Mouse (Mus musculus): ENCODE data around the gene Wdr66. TPM values are rescaled to one million over a fixed set of nuclear protein-coding genes. Genes with fewer than 3 reads are reported as not detected.

Gene Wdr66
- polyA plus RNA-seq, 1 experiment from 2014 or later = 1.3 TPM

DNA sequence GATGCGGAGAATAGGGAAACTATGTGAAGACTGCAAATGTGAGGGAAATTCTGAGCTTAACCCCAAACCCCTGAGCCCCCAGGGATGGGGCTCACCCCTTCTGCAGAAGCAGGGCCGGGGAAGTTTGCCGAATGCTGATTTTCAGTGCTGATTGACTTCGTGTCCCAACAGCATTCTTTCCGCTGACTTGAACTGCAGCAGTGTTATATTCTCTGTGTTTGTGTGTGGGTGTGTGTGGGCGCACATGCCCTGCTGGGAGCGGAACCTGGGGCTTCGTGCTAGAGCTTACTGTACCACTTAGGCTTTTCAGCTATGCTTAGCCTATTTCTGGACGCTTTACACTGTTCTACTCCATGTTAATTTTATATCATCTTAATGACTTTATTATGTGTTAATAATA is 15.5 kb upstream of the Wdr66 start:
- Histone ChIP-seq H3K36me3 (replicated peaks) (peaks cover 40% of the 10 kb centered on the region), H3K4me2 (no peak overlapping the region)
- no peak for ATAC-seq (ENCODE audit: low FRiP score)

GRCm38 (mm10) chr5:123239501-123239900 is 12.4 kb upstream of the Wdr66 start:
- Histone ChIP-seq H3K27me3 (no peaks in the 10 kb centered on the region), H3K27ac (no peak overlapping the region), H3K9ac (no peak overlapping the region), H3K4me2 (no peak overlapping the region), H3K4me1 (peaks cover 6% of the 10 kb centered on the region; the same call in 1 of the 2 replicates), H3K4me3 (replicated peaks) (no peak overlapping the region), H3K9me3 (no peaks in the 10 kb centered on the region), H3K36me3 (replicated peaks) (peaks cover 62% of the 10 kb centered on the region)
- ATAC-seq (ENCODE audit: low FRiP score) = no peak
- WGBS = 95% methylated on average over 11 of the region's 11 CpGs

More for the DNA sequence above, 15.5 kb upstream of the Wdr66 start:
- H3K9me3 ChIP-seq = no peaks in the 10 kb centered on the region
- H3K27ac ChIP-seq = 0 out of 2 replicates have a peak overlapping the region, but pooled peaks have one; percentile 66
- H3K27me3 ChIP-seq = no peaks in the 10 kb centered on the region
- peaks cover 6% of the 10 kb centered on the region; the same call in 1 of the 2 replicates for H3K4me1 ChIP-seq
- WGBS = 95% methylated on average over 9 of the region's 9 CpGs
- H3K4me3 ChIP-seq (replicated peaks) = no peak overlapping the region
- no peak overlapping the region for H3K9ac ChIP-seq

DNA sequence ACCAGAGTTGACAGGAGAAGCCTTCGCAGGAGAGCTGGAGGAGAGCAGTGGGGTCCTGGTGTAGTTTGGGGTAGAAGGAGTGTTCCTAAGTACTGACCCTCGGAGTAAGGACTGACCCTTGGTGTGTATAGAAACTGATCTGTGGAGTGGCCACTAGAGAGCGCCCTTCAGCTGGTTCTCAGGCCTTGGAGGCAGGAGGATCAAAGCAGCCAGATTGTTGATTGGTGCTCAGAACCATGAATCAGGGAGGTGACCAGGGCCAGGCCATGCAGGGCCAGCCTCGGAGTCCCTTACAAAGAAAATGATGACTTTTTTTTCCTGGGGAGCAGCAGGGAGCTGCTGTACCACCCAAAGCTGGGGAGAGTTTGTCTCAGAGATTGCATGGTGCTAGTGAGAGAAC is 6.4 kb upstream of the Wdr66 start:
- no peak for ATAC-seq (ENCODE audit: low FRiP score)
- Histone ChIP-seq H3K4me3 (replicated peaks) (no peak overlapping the region), H3K27ac (no peak overlapping the region), H3K4me1 (no peaks in the 10 kb centered on the region), H3K36me3 (replicated peaks) (peaks cover 38% of the 10 kb centered on the region), H3K9ac (no peak overlapping the region), H3K9me3 (no peaks in the 10 kb centered on the region), H3K27me3 (no peaks in the 10 kb centered on the region), H3K4me2 (no peak overlapping the region)
- 21% methylated on average over 4 of the region's 4 CpGs for WGBS

- no peak overlapping the region for H3K9ac ChIP-seq
- 0 out of 2 replicates have a peak overlapping the region, but pooled peaks have one; percentile 55 for H3K4me2 ChIP-seq
- peaks cover 6% of the 10 kb centered on the region for H3K4me1 ChIP-seq
- no peak for ATAC-seq (ENCODE audit: low FRiP score)
- H3K36me3 ChIP-seq (replicated peaks) = peaks cover 7% of the 10 kb centered on the region
- H3K9me3 ChIP-seq = no peaks in the 10 kb centered on the region
- no peak overlapping the region for H3K27ac ChIP-seq
- peaks cover 12% of the 10 kb centered on the region for H3K27me3 ChIP-seq
- WGBS = 69% methylated on average over 8 of the region's 8 CpGs
- no peak overlapping the region for H3K4me3 ChIP-seq (replicated peaks)
Measured at GRCm38 (mm10) chr5:123251390-123251789, 512 bp upstream of the Wdr66 start.

DNA sequence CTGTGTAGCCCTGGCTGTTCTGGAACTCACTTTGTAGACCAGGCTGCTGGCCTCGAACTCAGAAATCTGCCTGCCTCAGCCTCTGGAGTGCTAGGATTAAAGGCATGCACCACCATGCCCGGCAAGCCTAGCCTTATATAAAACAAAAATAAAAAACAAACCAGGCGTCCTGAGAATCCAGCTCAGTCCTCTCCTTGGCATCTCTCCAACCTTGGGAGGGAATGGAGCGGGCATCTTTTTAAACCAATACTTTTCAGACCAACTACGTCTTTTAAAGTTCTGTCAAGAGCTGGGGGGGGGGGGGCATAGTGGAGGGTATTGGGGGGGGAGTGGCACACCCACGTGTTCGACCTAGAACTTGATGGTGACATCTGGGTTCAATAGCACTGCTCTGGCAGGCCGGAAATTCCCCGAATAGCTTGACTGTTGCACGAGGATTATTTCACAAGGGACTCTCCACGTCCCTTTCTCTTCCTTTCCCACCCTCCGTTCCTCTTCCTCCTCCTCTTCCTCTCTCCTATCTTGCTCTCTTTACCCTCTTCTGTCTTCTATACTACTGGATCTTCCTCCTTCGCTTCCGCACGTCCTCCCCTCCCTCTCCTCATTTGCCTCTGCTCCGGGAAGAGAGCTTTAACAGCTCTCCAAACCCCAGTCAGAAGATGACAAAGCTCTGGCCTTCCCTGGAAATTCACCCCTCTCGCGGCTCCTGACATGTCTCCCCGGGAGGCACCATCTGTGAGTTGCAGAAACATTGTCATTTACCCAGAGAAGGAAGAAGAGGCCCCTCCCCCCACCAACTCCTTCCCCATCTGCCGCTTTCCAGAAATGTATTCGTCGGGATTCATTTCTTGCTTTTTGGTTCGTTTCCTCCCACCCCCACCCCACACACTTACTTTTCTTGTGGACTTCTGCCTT is 5.2 kb downstream of the Wdr66 start:
- no peak overlapping the region for H3K9ac ChIP-seq
- no peaks in the 10 kb centered on the region for H3K36me3 ChIP-seq (replicated peaks)
- H3K4me3 ChIP-seq (replicated peaks) = no peak overlapping the region
- WGBS = 44% methylated on average over 23 of the region's 23 CpGs
- ATAC-seq (ENCODE audit: low FRiP score) = no peak
- H3K4me2 ChIP-seq = peak overlapping the region; percentile 17; the same call in 1 of the 2 replicates
- no peaks in the 10 kb centered on the region for H3K9me3 ChIP-seq
- H3K27me3 ChIP-seq = peaks cover 12% of the 10 kb centered on the region
- peak overlapping the region; percentile 77 for H3K27ac ChIP-seq
- peaks cover 12% of the 10 kb centered on the region for H3K4me1 ChIP-seq

GRCm38 (mm10) chr5:123258990-123259389 is 7.1 kb downstream of the Wdr66 start:
- WGBS = 51% methylated on average over 5 of the region's 5 CpGs
- no peaks in the 10 kb centered on the region for H3K36me3 ChIP-seq (replicated peaks)
- H3K27ac ChIP-seq = no peak overlapping the region

GRCm38 (mm10) chr5:123260698-123261097 is 8.8 kb downstream of the Wdr66 start:
- no peaks in the 10 kb centered on the region for H3K36me3 ChIP-seq (replicated peaks)
- no peak overlapping the region for H3K9ac ChIP-seq
- no peaks in the 10 kb centered on the region for H3K27me3 ChIP-seq
- ATAC-seq (ENCODE audit: low FRiP score) = no peak
- H3K4me2 ChIP-seq = no peak overlapping the region
- peaks cover 11% of the 10 kb centered on the region; the same call in 1 of the 2 replicates for H3K4me1 ChIP-seq
- no peak overlapping the region for H3K27ac ChIP-seq
- WGBS = 83% methylated on average over 8 of the region's 8 CpGs
- no peak overlapping the region for H3K4me3 ChIP-seq (replicated peaks)
- H3K9me3 ChIP-seq = no peaks in the 10 kb centered on the region

More at GRCm38 (mm10) chr5:123258990-123259389, 7.1 kb downstream of the Wdr66 start:
- Histone ChIP-seq H3K27me3 (peaks cover 7% of the 10 kb centered on the region; the same call in 1 of the 2 replicates), H3K4me1 (peaks cover 11% of the 10 kb centered on the region; the same call in 1 of the 2 replicates), H3K4me2 (no peak overlapping the region), H3K4me3 (replicated peaks) (no peak overlapping the region), H3K9ac (no peak overlapping the region), H3K9me3 (no peaks in the 10 kb centered on the region)
- ATAC-seq (ENCODE audit: low FRiP score) = no peak

DNA sequence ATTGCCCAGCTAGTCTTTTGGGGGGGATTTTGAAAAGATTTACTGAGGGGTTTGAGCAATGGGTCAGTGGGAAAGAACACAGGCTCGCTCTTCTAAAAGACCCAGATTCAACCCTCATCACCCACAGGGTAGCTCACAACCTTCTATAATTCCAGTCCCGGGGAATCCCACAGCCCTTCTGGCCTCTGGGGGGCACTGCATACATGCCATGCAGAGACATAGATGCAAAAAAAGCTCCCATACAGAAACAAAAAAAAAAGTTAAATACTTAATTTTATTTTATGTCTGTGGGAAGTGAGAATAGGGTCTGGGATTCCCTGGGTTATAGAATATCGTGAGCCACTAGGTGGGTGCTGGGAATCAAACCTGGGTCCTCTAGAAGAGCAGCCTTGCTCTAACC is 15.0 kb downstream of the Wdr66 start:
- no peaks in the 10 kb centered on the region for H3K36me3 ChIP-seq (replicated peaks)
- no peak for ATAC-seq (ENCODE audit: low FRiP score)
- WGBS = 79% methylated on average over 3 of the region's 3 CpGs

DNA sequence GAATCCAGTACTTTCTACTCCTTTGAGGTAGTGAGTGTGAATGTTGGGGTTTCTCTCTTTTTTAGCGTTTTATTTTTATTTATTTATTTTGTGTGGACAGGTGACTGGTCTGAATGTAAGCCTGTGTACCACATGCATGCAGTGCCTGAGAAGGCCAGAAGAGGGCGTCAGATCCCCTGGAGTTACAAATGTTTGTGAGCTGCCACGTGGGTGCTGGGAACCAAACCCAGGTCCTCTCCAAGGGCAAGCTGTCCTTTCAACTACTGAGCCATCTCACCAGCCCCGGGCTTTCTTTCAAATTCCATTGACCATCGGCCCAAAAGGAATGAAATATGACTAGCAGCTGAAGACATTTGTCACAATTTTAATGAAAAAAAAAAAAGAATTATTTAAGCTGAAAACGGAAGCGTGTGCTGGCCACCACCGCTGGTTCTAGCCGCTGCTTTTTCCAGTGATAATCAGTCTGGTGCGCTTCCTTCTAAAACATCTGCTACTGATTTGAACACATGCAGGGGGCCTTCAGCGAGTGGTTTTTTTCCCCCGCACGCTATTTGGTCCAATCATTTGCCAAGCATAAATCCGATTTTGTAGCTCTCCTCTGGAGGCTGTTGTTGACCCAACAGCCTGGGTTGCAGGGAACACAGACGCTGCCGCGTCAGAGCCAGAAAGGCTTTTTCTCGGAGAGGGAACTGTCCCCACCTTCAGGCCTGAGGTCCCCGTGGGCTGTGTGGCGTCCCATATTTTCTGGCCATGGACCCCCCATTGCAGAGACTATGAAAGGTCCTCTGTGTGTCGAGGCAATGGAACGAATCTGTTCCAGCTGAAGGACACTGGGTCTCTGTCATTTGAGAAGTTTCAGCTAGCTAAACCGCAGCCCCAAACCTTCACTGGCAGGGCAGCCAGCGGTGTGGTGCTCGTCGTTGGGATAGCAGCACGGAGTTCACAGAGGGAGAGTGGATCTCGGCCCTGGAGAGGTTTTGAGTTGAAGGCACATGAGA is 16.9 kb downstream of the Wdr66 start:
- Histone ChIP-seq H3K27me3 (no peaks in the 10 kb centered on the region), H3K27ac (no peak overlapping the region), H3K4me3 (replicated peaks) (no peak overlapping the region), H3K9ac (no peak overlapping the region), H3K4me1 (peaks cover 6% of the 10 kb centered on the region; the same call in 1 of the 2 replicates), H3K36me3 (replicated peaks) (no peaks in the 10 kb centered on the region), H3K9me3 (no peaks in the 10 kb centered on the region), H3K4me2 (no peak overlapping the region)
- 79% methylated on average over 28 of the region's 28 CpGs for WGBS
- ATAC-seq (ENCODE audit: low FRiP score) = no peak

More for the DNA sequence above, 15.0 kb downstream of the Wdr66 start:
- no peak overlapping the region for H3K4me2 ChIP-seq
- no peaks in the 10 kb centered on the region for H3K9me3 ChIP-seq
- H3K27me3 ChIP-seq = no peaks in the 10 kb centered on the region
- no peak overlapping the region for H3K27ac ChIP-seq
- no peak overlapping the region for H3K9ac ChIP-seq
- no peak overlapping the region for H3K4me3 ChIP-seq (replicated peaks)
- H3K4me1 ChIP-seq = no peaks in the 10 kb centered on the region

- peaks cover 13% of the 10 kb centered on the region for H3K4me1 ChIP-seq
- WGBS = 80% methylated on average over 11 of the region's 11 CpGs
Measured at GRCm38 (mm10) chr5:123270917-123271316, 19.0 kb downstream of the Wdr66 start.

DNA sequence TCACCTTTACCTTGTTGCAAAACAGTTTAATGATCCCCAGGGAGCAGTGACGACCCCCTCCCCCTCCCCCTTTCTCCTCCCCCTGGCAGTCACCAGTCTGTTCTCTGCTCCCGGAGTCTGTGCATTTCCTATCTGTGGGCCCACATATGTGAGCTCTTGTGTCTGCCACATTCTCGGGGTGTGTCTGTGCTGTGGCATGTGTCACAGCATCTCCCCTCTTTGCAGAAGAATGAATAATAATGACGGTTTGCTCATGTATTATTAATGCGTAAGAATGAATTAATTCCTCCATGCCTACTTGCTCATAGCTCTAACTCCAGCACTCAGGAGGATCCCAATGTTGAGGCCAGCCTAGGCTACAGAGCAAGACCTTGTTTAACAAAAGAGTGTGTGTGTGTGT is 21.0 kb downstream of the Wdr66 start:
- ATAC-seq (ENCODE audit: low FRiP score) = peak; percentile 30; the same call in 1 of the 2 replicates
- H3K36me3 ChIP-seq (replicated peaks) = no peaks in the 10 kb centered on the region

More at GRCm38 (mm10) chr5:123270917-123271316, 19.0 kb downstream of the Wdr66 start:
- peaks cover 9% of the 10 kb centered on the region; the same call in 1 of the 2 replicates for H3K27me3 ChIP-seq
- no peak overlapping the region for H3K9ac ChIP-seq
- H3K9me3 ChIP-seq = no peaks in the 10 kb centered on the region
- H3K4me2 ChIP-seq = no peak overlapping the region
- no peaks in the 10 kb centered on the region for H3K36me3 ChIP-seq (replicated peaks)
- H3K27ac ChIP-seq = no peak overlapping the region
- ATAC-seq (ENCODE audit: low FRiP score) = no peak
- no peak overlapping the region for H3K4me3 ChIP-seq (replicated peaks)

More for the DNA sequence above, 21.0 kb downstream of the Wdr66 start:
- 57% methylated on average over 5 of the region's 5 CpGs for WGBS
- no peak overlapping the region for H3K4me3 ChIP-seq (replicated peaks)
- peaks cover 26% of the 10 kb centered on the region for H3K4me1 ChIP-seq
- no peak overlapping the region for H3K9ac ChIP-seq
- H3K27ac ChIP-seq = no peak overlapping the region
- H3K9me3 ChIP-seq = no peaks in the 10 kb centered on the region
- no peak overlapping the region for H3K4me2 ChIP-seq
- H3K27me3 ChIP-seq = peaks cover 9% of the 10 kb centered on the region; the same call in 1 of the 2 replicates
